Mouse (Mus musculus): ENCODE data around the gene Cltc.

Cltc gene

GRCm38 (mm10) chr11:86683395-86684125 is 73.8 kb downstream of the Cltc start, which contains the start of the genes Vmp1 and Ptrh2:
Gene Vmp1, minus strand, starts transcription at chr11:86683836.
Gene Ptrh2, plus strand, starts transcription at chr11:86683985.
- DNase-seq (ENCODE audit: low read depth, low spot score) = peak; percentile 93

GRCm38 (mm10) chr11:86682861-86683260 is 74.5 kb downstream of the Cltc start:
- DNase-seq (ENCODE audit: low read depth, low spot score) = no peak

- no peak for DNase-seq (ENCODE audit: low read depth, low spot score)
Observed at GRCm38 (mm10) chr11:86681423-86681822, 75.9 kb downstream of the Cltc start.

GRCm38 (mm10) chr11:86680729-86681128 is 76.6 kb downstream of the Cltc start:
- DNase-seq (ENCODE audit: low read depth, low spot score) = no peak

- DNase-seq (ENCODE audit: low read depth, low spot score) = no peak
Observed at GRCm38 (mm10) chr11:86678957-86679356, 78.4 kb downstream of the Cltc start.

GRCm38 (mm10) chr11:86675520-86675919 is 81.8 kb downstream of the Cltc start:
- DNase-seq (ENCODE audit: low read depth, low spot score) = no peak

GRCm38 (mm10) chr11:86672772-86673171 is 84.6 kb downstream of the Cltc start:
- DNase-seq (ENCODE audit: low read depth, low spot score) = no peak

GRCm38 (mm10) chr11:86671041-86671675 is 86.2 kb downstream of the Cltc start:
- no peak for DNase-seq (ENCODE audit: low read depth, low spot score)

- no peak for DNase-seq (ENCODE audit: low read depth, low spot score)
Observed at GRCm38 (mm10) chr11:86668169-86668568, 89.2 kb downstream of the Cltc start.

GRCm38 (mm10) chr11:86667553-86667952 is 89.8 kb downstream of the Cltc start:
- no peak for DNase-seq (ENCODE audit: low read depth, low spot score)

GRCm38 (mm10) chr11:86664406-86664805 is 93.0 kb downstream of the Cltc start:
- no peak for DNase-seq (ENCODE audit: low read depth, low spot score)

GRCm38 (mm10) chr11:86663977-86664376 is 93.4 kb downstream of the Cltc start:
- no peak for DNase-seq (ENCODE audit: low read depth, low spot score)

GRCm38 (mm10) chr11:86662986-86663895 is 94.1 kb downstream of the Cltc start:
- no peak for DNase-seq (ENCODE audit: low read depth, low spot score)

- DNase-seq (ENCODE audit: low read depth, low spot score) = no peak
Observed at GRCm38 (mm10) chr11:86657863-86658262, 99.5 kb downstream of the Cltc start.

- DNase-seq (ENCODE audit: low read depth, low spot score) = no peak
Observed at GRCm38 (mm10) chr11:86656849-86657567, 100.4 kb downstream of the Cltc start.

GRCm38 (mm10) chr11:86655671-86656070 is 101.7 kb downstream of the Cltc start:
- no peak for DNase-seq (ENCODE audit: low read depth, low spot score)

- DNase-seq (ENCODE audit: low read depth, low spot score) = no peak
Observed at GRCm38 (mm10) chr11:86654096-86654495, 103.3 kb downstream of the Cltc start.

GRCm38 (mm10) chr11:86653446-86653845 is 103.9 kb downstream of the Cltc start:
- DNase-seq (ENCODE audit: low read depth, low spot score) = no peak

GRCm38 (mm10) chr11:86652578-86652979 is 104.8 kb downstream of the Cltc start:
- no peak for DNase-seq (ENCODE audit: low read depth, low spot score)

GRCm38 (mm10) chr11:86650676-86651075 is 106.7 kb downstream of the Cltc start:
- no peak for DNase-seq (ENCODE audit: low read depth, low spot score)

- DNase-seq (ENCODE audit: low read depth, low spot score) = no peak
Observed at GRCm38 (mm10) chr11:86649542-86649941, 107.8 kb downstream of the Cltc start.
